Mouse (Mus musculus): ENCODE results near the gene Atp6v0e2.

The Atp6v0e2 gene

DNA sequence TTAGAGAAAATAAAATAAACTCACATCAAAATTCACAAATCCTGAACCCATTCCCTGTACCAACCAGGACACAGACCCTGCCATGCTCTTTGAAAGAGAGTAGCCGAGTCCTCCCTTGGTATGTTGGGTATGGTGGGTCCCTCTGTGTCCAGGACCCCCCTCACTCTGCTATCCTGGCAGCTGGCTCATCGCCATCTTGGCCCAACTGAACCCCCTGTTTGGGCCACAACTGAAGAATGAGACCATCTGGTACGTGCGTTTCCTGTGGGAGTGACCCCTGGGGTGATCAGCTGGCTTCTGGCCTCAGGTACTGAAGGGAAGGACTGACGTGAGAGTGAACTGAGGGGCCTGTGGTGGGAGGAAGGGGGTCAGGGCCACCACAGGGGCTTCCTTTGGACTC is 2.4 kb downstream of the Atp6v0e2 start:
- no peak for DNase-seq (ENCODE audit: low read depth, low spot score)

GRCm38 (mm10) chr6:48540721-48541120 is 3.3 kb downstream of the Atp6v0e2 start:
- DNase-seq (ENCODE audit: low read depth, low spot score): no peak

DNA sequence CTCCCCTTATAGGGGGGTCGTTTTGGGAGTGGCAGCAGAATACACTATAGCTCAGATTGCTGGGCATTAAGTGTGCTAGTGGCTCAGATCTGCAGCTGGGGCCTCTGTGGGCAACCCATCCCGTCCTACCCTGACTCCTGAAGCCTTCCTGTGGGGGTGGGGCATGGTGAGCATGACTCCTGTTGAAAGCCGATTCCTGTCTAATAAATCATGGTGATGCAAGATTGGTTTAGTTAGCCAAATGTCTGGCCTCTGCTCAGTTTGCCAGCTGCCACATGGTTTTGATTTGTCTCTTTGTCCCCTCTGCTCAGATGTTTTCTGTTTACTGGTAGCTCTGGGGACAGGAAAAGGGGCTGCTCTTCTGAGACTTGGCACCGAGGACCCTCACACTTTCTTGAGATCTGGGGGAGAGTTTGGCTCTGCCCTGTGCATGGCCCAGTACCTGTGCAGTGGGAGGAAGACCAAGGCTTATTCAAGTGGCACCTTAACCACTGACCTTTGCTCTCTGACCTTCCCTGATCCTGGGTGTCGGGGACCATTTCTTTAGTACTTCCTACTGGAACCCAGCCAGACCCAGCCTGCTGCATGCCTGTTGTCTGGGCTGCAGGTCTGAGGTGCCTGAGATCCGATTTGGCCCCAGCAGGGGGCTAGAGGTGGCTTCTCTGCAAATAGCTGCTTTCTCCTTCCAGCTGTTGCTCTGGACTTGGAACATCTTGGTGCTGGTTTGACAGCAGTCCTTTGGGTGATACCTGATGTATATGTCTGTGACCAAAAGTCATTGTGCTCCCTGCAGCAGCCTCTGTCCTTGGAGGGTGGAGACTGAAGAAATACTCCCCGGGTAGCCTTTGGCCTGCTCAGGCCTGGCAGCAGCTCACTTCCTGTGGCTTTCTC is 4.4 kb downstream of the Atp6v0e2 start:
- DNase-seq (ENCODE audit: low read depth, low spot score): no peak

DNA sequence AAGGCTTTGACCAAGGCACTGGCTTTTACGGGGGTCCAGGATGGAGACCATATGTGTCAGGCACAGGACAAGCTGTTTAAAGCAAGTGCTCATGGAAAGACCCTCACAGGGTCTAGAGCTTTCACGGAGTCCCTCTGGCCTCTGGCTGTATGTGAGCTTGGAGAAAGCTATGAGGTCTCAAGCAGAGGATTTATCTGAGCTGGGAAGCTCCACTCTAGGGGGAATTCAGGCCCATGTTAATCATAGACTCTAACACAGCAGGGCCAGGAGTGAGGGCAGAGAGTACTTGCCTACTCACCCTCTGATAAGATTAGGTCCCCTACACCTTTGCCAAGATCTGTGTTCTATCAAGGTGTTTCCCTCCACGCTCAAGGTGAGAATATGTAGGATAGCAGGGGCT is 5.2 kb downstream of the Atp6v0e2 start:
- DNase-seq (ENCODE audit: low read depth, low spot score): no peak

GRCm38 (mm10) chr6:48545251-48545650 is 7.8 kb downstream of the Atp6v0e2 start:
- no peak for DNase-seq (ENCODE audit: low read depth, low spot score)

DNA sequence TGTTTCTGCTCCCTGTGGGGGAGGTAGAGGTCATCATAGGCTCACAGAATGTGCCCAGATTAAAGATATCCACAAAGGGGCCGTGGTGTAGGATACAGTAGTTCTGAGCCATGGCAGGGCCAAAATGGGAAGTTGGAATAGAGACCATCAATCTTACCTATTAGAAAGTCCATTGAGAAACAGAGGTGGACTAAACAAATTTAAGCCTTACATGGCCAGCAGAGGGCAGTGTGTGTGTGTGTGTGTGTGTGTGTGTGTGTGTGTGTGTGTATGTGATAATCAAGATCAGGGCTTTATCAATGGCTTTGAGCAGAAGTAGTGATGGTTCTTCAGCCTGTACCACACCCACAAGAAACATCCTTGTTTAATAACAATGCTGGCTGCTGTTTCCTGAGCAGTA is 8.9 kb downstream of the Atp6v0e2 start:
- DNase-seq (ENCODE audit: low read depth, low spot score): peak; percentile 63

- no peak for DNase-seq (ENCODE audit: low read depth, low spot score)
Measured at GRCm38 (mm10) chr6:48546858-48547257, 9.4 kb downstream of the Atp6v0e2 start.

GRCm38 (mm10) chr6:48548314-48548713 is 10.9 kb downstream of the Atp6v0e2 start:
- no peak for DNase-seq (ENCODE audit: low read depth, low spot score)

DNA sequence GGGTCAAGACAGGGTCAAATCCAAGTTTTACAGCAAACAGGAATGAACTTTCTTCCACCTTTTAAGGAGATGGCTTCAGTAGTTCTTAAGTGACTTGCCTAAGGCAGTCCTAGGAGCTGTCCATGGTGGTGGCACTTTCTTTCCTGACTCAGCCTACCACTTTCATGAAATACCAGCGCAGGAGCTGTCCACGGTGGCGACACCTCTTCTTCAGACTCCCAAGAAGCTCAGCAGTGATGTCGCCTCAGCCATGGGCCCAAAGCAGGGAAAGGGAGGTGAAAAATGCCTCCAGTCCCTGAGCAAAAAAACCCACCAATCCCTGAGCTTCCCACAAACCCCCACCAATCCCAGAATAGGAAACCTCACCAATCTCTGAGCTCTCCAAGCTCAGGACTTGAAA is 15.5 kb downstream of the Atp6v0e2 start:
- DNase-seq (ENCODE audit: low read depth, low spot score): peak; percentile 62

DNA sequence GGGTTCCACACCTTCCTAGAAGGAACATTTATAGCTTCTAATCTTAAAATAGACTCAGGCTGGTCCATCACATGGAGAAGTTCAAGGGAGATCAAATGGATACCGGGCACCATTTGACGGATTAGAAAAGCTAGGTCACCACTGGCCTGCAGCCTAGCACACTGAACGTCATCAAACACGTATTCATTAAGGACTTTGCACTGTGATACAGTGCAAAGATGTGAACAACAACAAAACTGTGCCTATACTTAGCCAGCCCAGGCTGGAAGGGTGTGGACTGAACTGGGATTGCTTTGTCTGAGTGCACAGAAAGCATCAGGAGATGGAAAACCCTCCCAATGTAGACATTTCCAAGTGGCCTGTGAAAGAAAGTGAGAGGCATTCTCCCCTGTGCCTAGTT is 16.4 kb downstream of the Atp6v0e2 start:
- DNase-seq (ENCODE audit: low read depth, low spot score): no peak

GRCm38 (mm10) chr6:48554280-48555103 is 17.1 kb downstream of the Atp6v0e2 start, which contains the start of gene Lrrc61:
Gene Lrrc61 (plus strand): TSS chr6:48554796.
- peak; percentile 98 for DNase-seq (ENCODE audit: low read depth, low spot score)

DNA sequence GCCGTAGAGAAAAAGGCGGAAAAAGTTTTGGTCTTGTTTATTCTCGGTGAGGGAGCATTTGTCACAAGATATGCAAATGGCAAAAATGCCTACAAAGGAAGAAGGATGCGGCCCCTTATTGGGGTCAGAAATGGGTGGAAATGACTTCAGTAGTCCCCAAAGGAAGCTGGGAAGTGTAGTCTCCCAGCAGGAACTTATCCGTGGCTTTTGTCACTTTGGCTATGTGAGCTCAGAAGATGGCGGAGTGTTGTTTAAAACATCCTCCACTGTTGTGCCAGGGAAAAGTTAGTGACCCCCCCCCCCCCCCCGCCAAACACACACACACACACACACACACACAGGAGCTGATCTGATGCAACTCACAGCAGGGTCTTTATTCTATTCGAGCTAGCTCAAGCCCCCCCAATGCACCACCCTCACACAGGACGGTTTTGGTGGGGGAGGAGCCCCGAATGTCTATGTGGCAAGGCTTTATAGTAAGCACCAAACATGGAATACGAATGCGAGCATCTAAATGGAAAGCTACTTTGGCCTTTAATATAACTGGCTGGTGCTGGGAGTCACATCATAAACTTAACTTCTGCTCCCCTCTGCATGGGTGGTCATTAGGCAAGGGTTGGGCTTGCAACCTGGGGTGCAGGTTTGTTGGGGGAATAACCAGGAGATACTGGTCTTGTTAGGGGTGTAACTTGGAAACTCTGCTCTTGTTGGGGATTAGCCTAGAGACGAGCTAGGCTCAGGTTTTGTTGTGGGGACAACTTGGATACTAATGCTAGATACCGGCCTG is 17.9 kb downstream of the Atp6v0e2 start:
- no peak for DNase-seq (ENCODE audit: low read depth, low spot score)

- DNase-seq (ENCODE audit: low read depth, low spot score): no peak
Measured at GRCm38 (mm10) chr6:48555956-48556355, 18.5 kb downstream of the Atp6v0e2 start.

- DNase-seq (ENCODE audit: low read depth, low spot score): no peak
Measured at GRCm38 (mm10) chr6:48565693-48566310, 28.4 kb downstream of the Atp6v0e2 start.

DNA sequence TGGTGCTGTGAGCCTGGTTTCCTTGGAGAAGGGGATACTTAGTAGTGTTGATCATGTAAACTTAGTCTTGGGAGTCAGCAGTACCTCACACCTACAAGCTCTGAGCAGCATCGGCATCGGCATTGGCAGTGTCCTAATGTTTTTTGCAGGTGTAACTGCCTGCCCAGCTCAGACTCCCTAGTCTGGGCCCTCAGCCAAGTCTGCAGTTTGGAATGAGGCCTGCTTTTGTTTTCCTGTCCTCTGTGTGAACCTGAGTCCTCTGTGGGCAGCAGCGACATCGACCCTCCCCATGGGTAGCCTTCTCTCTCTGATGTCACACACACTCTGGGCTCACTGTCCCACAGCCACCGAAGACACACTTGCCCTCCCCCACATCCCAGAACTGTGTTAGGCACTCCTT is 28.9 kb downstream of the Atp6v0e2 start:
- no peak for DNase-seq (ENCODE audit: low read depth, low spot score)

DNA sequence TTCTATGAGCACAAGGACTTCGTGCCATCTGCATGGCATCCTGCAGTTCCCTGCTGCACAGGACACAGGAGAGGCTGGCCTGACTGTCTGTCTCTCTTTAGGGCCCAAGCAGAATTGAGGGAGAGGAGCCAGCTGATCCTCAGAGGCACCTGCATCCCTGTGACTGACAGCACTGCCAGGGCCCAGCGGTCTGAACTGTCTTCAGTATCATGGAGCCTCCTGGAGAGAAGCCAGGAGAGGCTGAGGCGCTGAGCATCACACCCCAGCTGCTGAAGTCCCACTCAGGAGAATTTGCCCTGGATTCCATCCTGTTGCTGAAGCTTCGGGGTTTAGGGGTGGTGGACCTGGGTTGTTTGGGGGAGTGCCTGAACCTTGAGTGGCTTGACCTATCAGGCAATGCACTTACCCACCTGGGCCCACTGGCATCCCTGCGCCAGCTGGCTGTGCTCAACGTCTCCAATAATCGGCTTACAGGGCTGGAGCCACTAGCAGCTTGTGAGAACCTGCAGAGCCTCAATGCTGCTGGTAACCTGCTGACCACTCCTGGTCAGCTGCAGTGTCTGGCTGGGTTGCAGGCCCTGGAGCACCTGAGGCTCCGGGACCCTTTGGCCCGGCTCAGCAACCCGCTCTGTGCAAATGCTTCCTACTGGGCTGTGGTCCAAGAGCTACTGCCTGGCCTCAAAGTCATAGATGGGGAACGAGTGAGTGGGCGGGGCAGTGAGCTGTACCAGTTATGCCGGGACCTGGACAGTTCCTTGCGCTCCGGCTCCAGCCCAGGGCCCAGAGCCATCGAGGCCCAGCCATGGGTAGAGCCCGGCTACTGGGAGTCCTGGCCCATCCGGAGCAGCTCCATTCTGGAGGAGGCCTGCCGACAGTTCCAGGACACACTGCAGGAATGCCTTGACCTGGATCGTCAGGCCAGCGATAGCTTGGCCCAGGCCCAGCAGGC is 30.9 kb downstream of the Atp6v0e2 start:
- DNase-seq (ENCODE audit: low read depth, low spot score): no peak

GRCm38 (mm10) chr6:48569065-48569807 is 31.8 kb downstream of the Atp6v0e2 start:
- peak; percentile 54 for DNase-seq (ENCODE audit: low read depth, low spot score)

DNA sequence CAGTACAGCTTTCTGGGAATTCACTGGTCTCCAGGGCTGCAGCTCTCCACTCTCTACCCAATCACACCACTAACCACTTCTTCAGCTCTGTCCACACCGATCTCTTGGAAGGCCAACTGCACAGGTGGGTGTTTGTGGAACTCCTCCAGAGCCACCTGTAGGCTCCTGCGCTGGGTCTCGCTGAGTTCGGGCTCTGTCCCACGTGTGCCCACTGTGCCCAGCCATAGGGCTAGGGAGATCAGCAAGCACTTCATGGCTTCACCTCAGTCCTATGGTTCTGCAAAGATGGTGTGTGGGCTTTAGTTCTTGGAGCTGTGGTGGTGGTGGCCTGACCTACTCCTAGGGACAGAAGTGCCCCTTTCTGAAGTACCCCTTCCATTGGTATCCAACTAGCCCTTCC is 34.6 kb downstream of the Atp6v0e2 start:
- DNase-seq (ENCODE audit: low read depth, low spot score): no peak

GRCm38 (mm10) chr6:48572572-48573061 is 35.2 kb downstream of the Atp6v0e2 start, which contains the start of gene Rarres2:
Gene Rarres2 (minus strand): TSS chr6:48572789.
- no peak for DNase-seq (ENCODE audit: low read depth, low spot score)

Measured in CD4-positive helper T cell, adult 2 months (primary cell).